Mouse (Mus musculus) ES-E14 (cell line): ENCODE measurements around the gene Epb41.

Source experiments
- CHD2 ChIP-seq: IDR thresholded peaks from 2 replicates; pipeline ENCODE4 v1.6.1; 2014; ENCODE audit warnings: mild to moderate bottlenecking, low read depth, low read length, inconsistent platforms
- MAFK ChIP-seq: IDR thresholded peaks from 2 replicates; pipeline ENCODE4 v1.6.1; 2014; ENCODE audit warnings: mild to moderate bottlenecking, low read depth, low read length, inconsistent platforms; ENCODE audit not compliant: insufficient read depth

DNA sequence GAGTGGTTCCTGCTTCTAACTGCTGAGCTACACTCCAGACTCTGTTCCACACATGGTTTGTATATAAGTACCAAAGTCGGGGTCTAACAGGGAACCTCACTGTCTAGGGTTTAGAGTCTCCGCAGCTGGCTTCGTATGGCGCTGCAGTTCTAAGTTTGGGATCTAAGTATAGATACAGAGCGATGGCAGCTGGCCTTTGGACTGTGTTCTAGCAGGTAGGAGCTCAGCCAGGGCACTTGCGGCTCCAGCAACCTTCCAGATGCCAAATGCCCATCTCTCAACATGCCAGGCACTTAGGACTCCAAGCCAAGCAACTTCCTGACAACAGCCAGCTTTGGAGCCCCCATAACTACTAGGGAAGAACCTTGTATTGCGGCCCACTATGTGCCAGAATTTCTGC lies 33.1 kb upstream of the Epb41 start:
- TF ChIP-seq CHD2 (no peak), MAFK (no peak)
